Mouse (Mus musculus) adipose tissue, adult 10 weeks (tissue): ENCODE data around the gene Fabp2. TPM values are rescaled to one million over a fixed set of nuclear protein-coding genes. Genes with fewer than 3 reads are reported as not detected.

Source experiments
- polyA plus RNA-seq: library from polyadenylated mRNA; stranded (reverse); fragments of 350-450 nt; fragmentation: Illumina TruSeq; extraction: RNeasy Lipid Tissue Mini Kit (QIAGEN cat#74804); gene quantifications from one replicate; pipeline ENCODE4 v1.2.3, GENCODE M21; 2014; ENCODE audit warnings: low read depth, low replicate concordance

Fabp2 gene
- not detected for polyA plus RNA-seq

GRCm38 (mm10) chr3:122894772-122895171 is at the start of gene Fabp2:
Fabp2 (plus strand) TSS chr3:122895072.

GRCm38 (mm10) chr3:122919260-122919659 is 24.4 kb downstream of the Fabp2 start, which contains the start of gene Gm10959:
Gm10959 (minus strand) TSS chr3:122919360.

GRCm38 (mm10) chr3:122924009-122924914 is 29.4 kb downstream of the Fabp2 start, which contains the start of gene 1810037I17Rik:
1810037I17Rik (plus strand) TSS chr3:122924203.

Other genes with a start within 250 kb of the Fabp2 start
- 3.1 TPM for gene Pde5a, start 166.1 kb upstream of the Fabp2 start, polyA plus RNA-seq
- not detected for gene Gm10959, start 24.3 kb downstream of the Fabp2 start, polyA plus RNA-seq
- gene 1810037I17Rik, start 29.1 kb downstream of the Fabp2 start, polyA plus RNA-seq = 88.0 TPM
- gene Usp53, start 89.4 kb downstream of the Fabp2 start, polyA plus RNA-seq = 9.6 TPM
- 0.35 TPM for gene Myoz2, start 139.9 kb downstream of the Fabp2 start, polyA plus RNA-seq